Mouse (Mus musculus) activated CD4-positive, CD25-positive, alpha-beta regulatory T cell, adult 4 months (primary cell): ENCODE data around the gene Ppm1l. TPM values are rescaled to one million over a fixed set of nuclear protein-coding genes. Genes with fewer than 3 reads are reported as not detected.

Experiments used
- ATAC-seq: one replicate; pipeline ENCODE4 v1.8.0; 2017
- polyA plus RNA-seq, 2 experiments: library from polyadenylated mRNA; unstranded; fragments of 100-300 nt; shearing (Covaris generic); gene quantifications; one replicate each; pipeline ENCODE4 v1.2.1; 2017

Gene Ppm1l
- 1 to 10 TPM; 2.9 to 3.2 TPM for polyA plus RNA-seq

- ATAC-seq: peak; percentile 79
These were observed at the start of gene Ppm1l for GRCm38 (mm10) chr3:69316391-69317195. Gene Ppm1l, plus strand, starts transcription at chr3:69316861.

- no peak for ATAC-seq
These were observed 44.8 kb upstream of the Ppm1l start for GRCm38 (mm10) chr3:69271812-69272211.

DNA sequence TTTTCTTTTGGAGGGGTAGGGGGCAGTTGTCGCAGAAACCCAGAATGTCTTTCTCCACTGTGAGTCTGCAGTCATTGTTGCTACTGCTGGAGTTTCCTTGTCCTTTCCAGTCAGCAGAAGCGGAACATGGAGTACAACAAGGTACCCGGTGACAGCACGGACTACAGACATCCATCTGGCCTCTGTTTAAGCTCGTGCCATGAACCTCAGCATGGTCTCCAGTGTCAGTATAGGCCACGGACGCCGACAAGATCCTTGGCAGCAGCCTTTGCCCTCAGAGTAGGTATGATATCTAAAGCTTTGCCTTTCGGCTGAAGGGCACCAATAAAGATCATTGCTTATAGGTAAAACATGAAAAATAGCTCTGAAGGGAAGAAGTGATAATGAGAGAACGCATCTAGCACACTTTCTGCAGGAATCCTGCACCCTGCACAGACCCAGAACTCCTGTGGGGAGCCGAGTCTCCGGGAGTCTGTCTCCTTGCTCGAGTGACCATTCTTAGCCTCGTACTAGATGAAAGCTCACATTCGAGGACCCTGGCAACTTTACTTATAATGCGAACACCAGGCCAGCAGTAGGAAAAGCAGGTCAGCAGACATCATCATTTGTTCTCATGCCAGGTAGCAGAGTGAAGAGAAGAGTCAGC, 42.5 kb upstream of the Ppm1l start:
- no peak for ATAC-seq

DNA sequence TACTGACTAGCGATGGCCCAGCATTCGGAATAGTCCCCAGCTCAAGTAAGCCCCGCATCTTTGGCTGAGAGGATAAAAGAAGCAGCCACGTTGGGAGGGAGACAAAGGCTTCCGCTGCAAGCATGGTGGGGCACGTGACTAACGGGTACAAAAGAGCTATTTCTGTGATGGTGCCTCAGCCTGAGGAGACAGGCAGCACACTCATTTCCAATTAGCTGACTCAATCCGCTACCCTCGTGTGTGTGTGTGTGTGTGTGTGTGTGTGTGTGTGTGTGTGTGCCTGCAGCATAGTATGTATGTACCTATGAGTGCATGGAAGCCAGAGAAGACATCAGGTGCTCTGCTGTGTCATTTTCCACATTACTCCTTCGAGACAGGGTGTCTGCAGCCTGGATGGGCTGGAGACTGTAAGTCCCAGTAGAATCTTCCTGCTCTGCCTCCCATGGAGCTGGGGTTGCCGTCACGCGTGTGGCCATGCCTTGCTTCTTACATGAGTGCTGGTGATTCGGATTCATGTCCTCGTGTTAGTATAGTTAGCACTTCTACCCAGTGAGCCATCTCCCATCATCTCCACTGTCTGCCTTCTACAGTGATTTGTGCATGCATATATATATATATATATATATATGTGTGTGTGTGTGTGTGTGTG, 41.9 kb upstream of the Ppm1l start:
- peak; percentile 72 for ATAC-seq

- ATAC-seq: no peak
These were observed 38.0 kb upstream of the Ppm1l start for GRCm38 (mm10) chr3:69278648-69279047.

GRCm38 (mm10) chr3:69282406-69282805, 34.3 kb upstream of the Ppm1l start:
- no peak for ATAC-seq

GRCm38 (mm10) chr3:69283085-69283847, 33.4 kb upstream of the Ppm1l start:
- ATAC-seq: no peak

DNA sequence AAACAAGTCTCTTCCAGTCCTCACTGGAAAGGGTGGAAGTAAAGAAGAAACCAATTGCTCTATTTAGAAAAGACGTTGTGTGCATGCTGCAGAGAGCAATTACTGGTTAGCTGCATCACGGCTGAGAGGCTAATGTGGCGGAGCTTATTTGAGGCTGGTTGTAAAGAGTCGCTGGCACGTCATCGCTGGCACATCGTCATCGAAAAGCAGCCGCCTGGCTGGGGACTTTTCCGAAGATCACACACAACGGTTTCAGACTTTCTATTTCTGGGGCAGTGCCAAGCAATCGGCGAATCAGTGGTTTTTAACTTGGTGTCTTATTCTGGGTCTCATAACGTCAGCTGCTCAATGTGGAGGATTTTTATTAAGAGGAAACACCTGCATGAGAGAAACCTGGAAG, 26.8 kb upstream of the Ppm1l start:
- ATAC-seq: peak; percentile 93

DNA sequence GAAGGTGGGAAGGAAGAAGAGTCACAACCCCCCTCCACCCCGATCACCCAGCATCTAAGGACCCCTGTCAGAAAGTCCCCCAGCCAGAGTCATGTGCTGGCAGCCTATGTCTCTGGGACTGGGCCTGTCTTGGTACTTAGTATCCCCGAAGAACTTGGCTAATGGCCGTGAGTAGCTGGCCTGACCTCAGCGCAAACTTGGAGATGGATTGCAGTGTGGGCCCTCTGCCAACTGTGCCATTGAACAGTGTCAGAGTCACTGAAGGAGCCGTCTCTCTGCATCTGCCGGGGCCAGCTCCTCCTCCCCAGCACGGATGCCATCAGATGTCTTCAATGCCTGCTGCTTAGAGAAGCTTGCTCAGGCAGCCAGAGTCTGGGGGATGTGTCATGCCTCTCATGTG, 26.4 kb upstream of the Ppm1l start:
- ATAC-seq: peak; percentile 12

- ATAC-seq: no peak
These were observed 25.8 kb upstream of the Ppm1l start for GRCm38 (mm10) chr3:69290844-69291243.

DNA sequence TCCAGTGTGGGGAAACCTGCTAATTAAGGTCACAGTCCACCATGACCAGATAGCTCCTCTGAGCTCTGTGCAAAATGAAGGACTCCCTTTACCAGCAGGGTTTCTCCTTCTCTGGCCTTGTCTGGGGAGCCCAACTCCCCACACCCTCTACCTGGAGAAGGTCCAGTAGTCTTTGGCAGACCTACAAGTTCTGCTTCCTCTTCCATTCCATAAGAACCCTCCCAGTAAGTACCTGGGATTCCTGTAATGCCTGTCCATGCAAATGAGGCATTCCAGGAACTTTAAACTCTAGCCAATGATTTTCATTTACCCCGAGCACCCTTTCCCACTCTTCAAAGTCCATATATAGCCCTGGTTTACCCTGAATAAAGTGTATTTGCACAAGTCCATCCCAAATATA, 24.0 kb upstream of the Ppm1l start:
- ATAC-seq: no peak

GRCm38 (mm10) chr3:69296270-69296669, 20.4 kb upstream of the Ppm1l start:
- ATAC-seq: no peak

GRCm38 (mm10) chr3:69300121-69300520, 16.5 kb upstream of the Ppm1l start:
- no peak for ATAC-seq

- ATAC-seq: no peak
These were observed 761 bp upstream of the Ppm1l start for GRCm38 (mm10) chr3:69315810-69316390.

GRCm38 (mm10) chr3:69317251-69318125, 827 bp downstream of the Ppm1l start:
- ATAC-seq: peak; percentile 38

DNA sequence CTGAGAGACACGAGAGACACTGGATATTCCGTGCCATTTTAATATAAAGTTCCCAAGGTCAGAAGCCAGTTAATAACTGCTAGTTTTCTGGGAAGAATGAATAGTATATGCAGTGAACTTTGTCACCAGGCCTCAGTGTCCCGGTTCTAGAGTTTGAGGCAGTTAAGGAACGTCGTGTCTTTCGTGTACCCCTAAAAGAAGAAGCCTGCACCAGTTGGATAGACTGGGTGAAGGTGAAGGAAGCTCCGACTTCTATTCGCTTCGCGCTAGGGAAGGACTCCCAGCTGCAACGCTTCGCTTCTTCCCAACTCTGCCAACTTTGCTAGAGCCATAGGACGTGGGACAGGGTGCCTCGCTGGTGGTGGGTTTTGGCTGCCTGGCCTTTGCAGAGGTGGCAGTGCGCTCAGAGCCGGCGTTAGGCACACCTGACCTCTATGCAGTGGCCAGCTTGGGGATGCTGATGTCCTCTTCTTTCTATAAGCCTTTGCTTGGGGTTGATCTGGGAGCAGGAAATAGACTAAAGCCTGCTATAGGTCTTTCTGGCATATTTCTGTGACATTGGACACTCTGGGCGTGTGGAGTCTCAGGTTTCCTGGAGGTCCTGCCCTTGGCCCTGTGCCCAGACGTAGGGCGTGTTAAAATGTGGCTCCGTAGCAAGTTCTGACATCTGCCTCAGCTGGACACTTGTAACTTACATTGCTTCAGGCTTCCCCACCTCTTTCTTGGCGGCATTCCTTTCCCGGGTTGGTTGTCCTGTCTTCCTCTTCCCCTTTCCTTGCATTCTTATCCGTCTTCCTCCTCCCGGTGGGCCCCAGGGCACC, 1.7 kb downstream of the Ppm1l start:
- no peak for ATAC-seq

- ATAC-seq: no peak
These were observed 2.5 kb downstream of the Ppm1l start for GRCm38 (mm10) chr3:69319061-69319720.

GRCm38 (mm10) chr3:69323982-69324381, 7.3 kb downstream of the Ppm1l start:
- no peak for ATAC-seq

DNA sequence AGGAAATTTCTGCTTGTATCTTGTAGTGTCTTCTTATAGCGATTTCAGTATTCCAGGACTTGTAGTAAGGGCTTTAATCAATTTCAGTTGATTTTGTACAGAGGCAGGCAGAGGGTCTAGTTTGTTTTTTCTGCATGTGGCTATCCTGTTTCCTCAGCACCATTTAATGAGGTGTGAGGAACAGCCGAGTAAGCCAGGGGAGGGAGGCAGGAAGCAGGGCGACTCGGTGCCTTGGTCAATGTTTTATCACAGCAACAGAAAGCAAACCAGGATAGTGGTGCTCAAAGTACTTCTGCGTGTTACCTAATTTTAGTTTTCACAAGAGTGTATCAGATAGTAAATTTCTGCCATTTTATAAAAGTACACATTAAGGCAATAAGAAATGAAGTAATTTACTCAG, 13.2 kb downstream of the Ppm1l start:
- ATAC-seq: no peak

DNA sequence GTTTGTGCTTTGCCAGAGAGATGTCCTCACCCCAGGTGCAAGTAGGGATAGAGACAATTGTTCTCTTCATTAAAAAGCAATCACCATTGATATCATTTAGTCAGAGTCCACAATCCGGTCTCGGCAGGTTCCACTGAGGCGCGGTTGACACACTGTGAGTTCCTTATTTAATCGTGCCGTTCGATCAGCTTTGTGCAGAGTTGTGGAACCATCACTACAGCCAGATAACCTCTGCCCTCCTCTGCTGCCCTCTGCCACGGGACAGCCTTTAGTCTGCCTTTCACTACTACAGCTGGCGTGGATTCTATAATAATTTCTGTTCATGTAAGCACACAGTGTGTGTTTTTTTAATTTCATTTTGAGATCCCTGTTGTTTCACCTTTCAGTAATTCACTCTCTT, 17.2 kb downstream of the Ppm1l start:
- ATAC-seq: no peak
